Mouse (Mus musculus) C2C12 (cell line): ENCODE data around the gene Trim11. TPM values are rescaled to one million over a fixed set of nuclear protein-coding genes. Genes with fewer than 3 reads are reported as not detected.

ENCODE experiments used
- H3K27me3 ChIP-seq: one replicate; pipeline ENCODE4 v1.6.1; 2011; ENCODE audit not compliant: control insufficient read depth, insufficient read depth, insufficient read length
- H3K36me3 ChIP-seq: one replicate; pipeline ENCODE4 v1.6.1; 2011; ENCODE audit not compliant: control insufficient read depth, insufficient read depth
- H3K4me3 ChIP-seq: one replicate; pipeline ENCODE4 v1.5.1; 2011; ENCODE audit warnings: mild to moderate bottlenecking, control low read depth; ENCODE audit not compliant: poor library complexity, insufficient read depth, severe bottlenecking
- H3K79me2 ChIP-seq: one replicate; pipeline ENCODE4 v1.6.1; 2011; ENCODE audit not compliant: control insufficient read depth, insufficient read depth
- H3K79me3 ChIP-seq: one replicate; pipeline ENCODE4 v1.6.1; 2011; ENCODE audit warnings: low read depth, control low read depth
- H3ac ChIP-seq: one replicate; pipeline ENCODE3; 2011; ENCODE audit warnings: low read depth; ENCODE audit not compliant: control insufficient read depth, insufficient read length
- CEBPB ChIP-seq: IDR thresholded peaks from one replicate; pipeline ENCODE4 v1.6.1; 2011; ENCODE audit warnings: low read depth, mild to moderate bottlenecking, control low read depth, moderate library complexity
- CTCF ChIP-seq: IDR thresholded peaks from one replicate; pipeline ENCODE4 v1.5.1; 2011; ENCODE audit not compliant: control insufficient read depth, insufficient read depth, insufficient read length
- FOSL1 ChIP-seq: IDR thresholded peaks from one replicate; pipeline ENCODE4 v1.8.0; 2011; ENCODE audit warnings: mild to moderate bottlenecking, low read length; ENCODE audit not compliant: poor library complexity, insufficient read depth, severe bottlenecking
- MAX ChIP-seq: IDR thresholded peaks from one replicate; pipeline ENCODE4 v1.6.1; 2011; ENCODE audit warnings: mild to moderate bottlenecking, control low read depth
- MYOD1 ChIP-seq: IDR thresholded peaks from one replicate; pipeline ENCODE4 v1.6.1; 2011; ENCODE audit warnings: low read depth; ENCODE audit not compliant: control insufficient read depth, insufficient read length
- MYOG ChIP-seq: IDR thresholded peaks from one replicate; pipeline ENCODE4 v1.6.1; 2011; ENCODE audit not compliant: control insufficient read depth, insufficient read length; ENCODE audit errors: extremely low read depth
- USF1 ChIP-seq: IDR thresholded peaks from one replicate; pipeline ENCODE4 v1.6.1; 2011; ENCODE audit warnings: low read depth, mild to moderate bottlenecking, control low read depth, moderate library complexity
- polyA plus RNA-seq: library from polyadenylated mRNA; unstranded; fragments of >200 nt; fragmentation: generic; extraction: Trizol; gene quantifications from one replicate; pipeline ENCODE4 v1.2.1, GENCODE M21; 2012; ENCODE audit warnings: missing spikeins

The Trim11 gene
- polyA plus RNA-seq, 1 experiment = 15.1 TPM

DNA sequence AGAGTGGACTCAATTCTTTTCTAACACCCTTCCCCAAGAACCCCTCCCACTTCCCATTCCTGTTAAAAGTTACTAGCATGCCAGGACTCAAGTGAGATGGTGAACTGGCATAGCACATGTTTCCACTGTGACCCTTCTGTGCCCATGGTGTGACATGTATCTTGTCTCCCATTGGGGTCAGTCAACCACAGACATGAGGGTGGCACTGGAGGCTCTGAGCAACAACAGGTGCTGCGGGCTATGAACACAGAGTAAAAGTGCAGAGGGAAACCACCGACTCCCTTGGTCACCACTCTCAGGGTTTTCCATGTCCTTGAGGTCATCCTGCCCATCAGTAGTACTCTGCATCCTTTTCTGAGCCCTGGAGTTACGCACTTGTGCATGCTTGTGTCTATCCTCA, 6.1 kb upstream of the Trim11 start:
- H3K79me2 ChIP-seq = peaks cover 34% of the 10 kb centered on the region
- peaks cover 13% of the 10 kb centered on the region for H3K36me3 ChIP-seq
- TF ChIP-seq FOSL1 (no peak), CTCF (no peak), MAX (no peak)
- peaks cover 15% of the 10 kb centered on the region for H3K79me3 ChIP-seq
- H3K4me3 ChIP-seq = no peak overlapping the region
- H3K27me3 ChIP-seq = no peaks in the 10 kb centered on the region
- no peak overlapping the region for H3ac ChIP-seq

DNA sequence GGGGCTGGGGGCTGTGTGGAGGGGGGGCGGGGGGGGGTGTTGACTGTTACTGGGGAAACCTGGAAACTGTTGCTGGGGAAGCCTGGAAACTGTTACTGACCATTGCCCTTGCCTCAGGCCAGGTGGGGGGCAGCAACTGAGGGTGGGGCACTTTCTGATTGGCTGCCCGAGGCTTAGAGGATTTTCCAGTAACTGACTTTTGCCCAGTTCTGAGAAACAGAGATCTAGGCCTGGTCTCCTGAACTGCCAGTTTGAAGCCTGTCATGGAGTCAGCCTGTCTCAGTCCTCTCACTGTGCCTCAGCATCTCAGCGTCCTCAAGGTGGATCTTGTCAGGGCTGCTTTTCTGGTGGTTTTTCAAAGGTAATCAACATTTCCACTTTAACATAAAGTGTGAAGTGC, 3.5 kb upstream of the Trim11 start:
- Histone ChIP-seq H3K27me3 (no peaks in the 10 kb centered on the region), H3K36me3 (peaks cover 5% of the 10 kb centered on the region), H3K79me3 (peaks cover 30% of the 10 kb centered on the region), H3K79me2 (peaks cover 61% of the 10 kb centered on the region), H3K4me3 (no peak overlapping the region), H3ac (no peak overlapping the region)
- TF ChIP-seq USF1 = no peak
- no peak for TF ChIP-seq MAX
- no peak for TF ChIP-seq MYOG
- TF ChIP-seq CTCF = no peak
- no peak for TF ChIP-seq MYOD1
- TF ChIP-seq FOSL1 = no peak
- no peak for TF ChIP-seq CEBPB

- no peaks in the 10 kb centered on the region for H3K27me3 ChIP-seq
- peaks cover 49% of the 10 kb centered on the region for H3K79me3 ChIP-seq
- peaks cover 5% of the 10 kb centered on the region for H3K36me3 ChIP-seq
- TF ChIP-seq CTCF = no peak
- no peak for TF ChIP-seq MAX
- TF ChIP-seq CEBPB = no peak
- TF ChIP-seq MYOG = no peak
- no peak for TF ChIP-seq FOSL1
- TF ChIP-seq MYOD1 = no peak
- no peak for TF ChIP-seq USF1
- peak overlapping the region; percentile 94 for H3ac ChIP-seq
- H3K4me3 ChIP-seq = peak overlapping the region; percentile 57
- peaks cover 88% of the 10 kb centered on the region for H3K79me2 ChIP-seq
Observed at GRCm38 (mm10) chr11:58977150-58977549, 743 bp upstream of the Trim11 start.

DNA sequence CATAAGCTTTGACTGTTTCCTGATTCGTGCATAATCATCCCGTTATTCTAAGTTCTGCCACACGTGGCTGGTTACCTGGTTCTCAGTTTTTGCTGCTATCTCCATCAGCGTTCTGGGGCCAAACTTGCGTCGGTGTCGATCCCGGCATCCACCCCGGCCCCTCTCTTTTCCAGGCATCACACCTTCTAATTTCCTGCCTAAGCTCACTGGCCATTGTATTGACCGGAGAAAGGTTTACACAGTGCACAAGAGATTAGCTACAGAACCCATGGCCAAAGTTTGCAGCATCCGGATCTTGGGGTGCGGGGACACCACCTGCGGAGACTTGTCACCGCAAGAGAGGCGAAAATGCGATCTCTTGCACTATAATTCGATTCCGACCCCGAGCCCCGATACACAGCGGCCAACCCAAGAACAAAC, 276 bp upstream of the Trim11 start:
- Histone ChIP-seq H3K79me3 (peaks cover 49% of the 10 kb centered on the region), H3K79me2 (peaks cover 88% of the 10 kb centered on the region), H3K27me3 (no peaks in the 10 kb centered on the region), H3ac (peak overlapping the region; percentile 94), H3K4me3 (peak overlapping the region; percentile 57), H3K36me3 (peaks cover 7% of the 10 kb centered on the region)
- TF ChIP-seq MYOG = no peak
- no peak for TF ChIP-seq MAX
- TF ChIP-seq CTCF = no peak
- no peak for TF ChIP-seq USF1
- TF ChIP-seq MYOD1 = no peak
- no peak for TF ChIP-seq CEBPB
- no peak for TF ChIP-seq FOSL1

DNA sequence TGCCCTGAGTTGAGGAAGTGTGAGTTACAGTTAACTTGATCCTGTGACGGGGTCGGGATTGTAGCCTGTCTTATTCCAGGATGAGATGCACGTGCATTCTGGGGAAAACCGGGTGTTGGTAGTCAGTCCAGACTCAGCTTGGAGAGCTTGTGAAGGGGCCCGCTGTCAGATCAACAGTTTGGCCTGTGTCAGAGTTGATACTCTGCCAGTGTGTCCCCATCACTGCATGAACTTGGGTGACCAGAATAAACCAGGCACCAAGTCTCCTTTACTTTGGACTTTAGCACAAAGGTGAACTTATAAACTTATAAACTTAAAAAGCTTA, 775 bp downstream of the Trim11 start:
- TF ChIP-seq CEBPB = no peak
- no peak for TF ChIP-seq USF1
- TF ChIP-seq MAX = no peak
- TF ChIP-seq FOSL1 = no peak
- TF ChIP-seq CTCF = no peak
- TF ChIP-seq MYOD1 = no peak
- no peak for TF ChIP-seq MYOG
- H3ac ChIP-seq = peak overlapping the region; percentile 80
- peaks cover 84% of the 10 kb centered on the region for H3K79me2 ChIP-seq
- H3K79me3 ChIP-seq = peaks cover 50% of the 10 kb centered on the region
- H3K4me3 ChIP-seq = peak overlapping the region; percentile 57
- H3K27me3 ChIP-seq = no peaks in the 10 kb centered on the region
- H3K36me3 ChIP-seq = peaks cover 14% of the 10 kb centered on the region

DNA sequence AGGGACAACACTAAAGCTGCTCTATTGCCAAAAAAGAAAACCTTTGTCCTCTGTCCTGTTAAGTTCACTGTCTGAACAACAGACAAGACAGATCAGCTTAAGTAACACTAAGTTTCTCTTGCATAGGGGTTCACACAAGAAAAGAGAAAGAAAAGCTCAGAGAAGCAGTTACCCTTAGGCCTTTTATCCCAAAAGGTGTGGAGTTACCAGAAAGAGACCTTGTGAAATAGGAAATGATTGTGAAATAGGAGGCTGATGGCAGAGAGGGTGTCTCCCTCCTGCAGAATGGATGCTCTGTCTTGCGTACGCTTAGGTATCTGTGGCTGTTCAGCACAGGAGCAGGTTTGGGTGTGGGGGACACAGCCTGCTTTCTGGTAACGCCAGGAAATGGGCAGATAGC, 1.3 kb downstream of the Trim11 start:
- TF ChIP-seq CEBPB = peak; percentile 66
- no peak for TF ChIP-seq USF1
- H3K27me3 ChIP-seq = no peaks in the 10 kb centered on the region
- peak overlapping the region; percentile 80 for H3ac ChIP-seq
- H3K36me3 ChIP-seq = peaks cover 18% of the 10 kb centered on the region
- H3K79me2 ChIP-seq = peaks cover 79% of the 10 kb centered on the region
- peaks cover 47% of the 10 kb centered on the region for H3K79me3 ChIP-seq
- H3K4me3 ChIP-seq = peak overlapping the region; percentile 57
